Mouse (Mus musculus) embryo, embryonic 9.5 days (tissue): ENCODE data around the gene Lpp.

Experiments used
- DNase-seq: peaks from one replicate; pipeline ENCODE4 v3.0.0-alpha.2; 2017; ENCODE audit errors: extremely low spot score

Gene Lpp

GRCm38 (mm10) chr16:24392651-24393555 lies at the start of gene Lpp:
Lpp (plus strand) TSS chr16:24393507.
- peak; percentile 91 for DNase-seq

- no peak for DNase-seq
Observed at GRCm38 (mm10) chr16:24347582-24348411, 45.5 kb upstream of the Lpp start.

DNA sequence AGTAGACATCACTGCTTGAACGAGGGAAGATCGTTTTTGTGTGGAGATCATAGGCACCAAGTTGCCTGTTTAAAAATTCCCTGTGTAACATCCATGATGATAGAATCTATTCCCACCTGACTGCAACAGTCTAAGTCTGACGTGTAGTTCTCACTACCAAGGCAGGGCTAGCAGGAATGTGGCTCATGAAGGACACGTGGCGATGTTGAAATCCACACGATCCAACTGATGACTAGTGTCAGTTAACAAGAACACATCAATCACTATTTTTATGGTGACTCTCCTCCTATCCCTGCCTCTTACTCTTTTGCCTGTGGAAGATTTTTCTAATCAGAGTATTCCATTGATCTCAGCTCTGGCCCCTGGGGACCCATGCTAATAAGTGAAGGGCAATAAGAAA lies 43.0 kb upstream of the Lpp start:
- no peak for DNase-seq

- no peak for DNase-seq
Observed at GRCm38 (mm10) chr16:24350751-24351150, 42.6 kb upstream of the Lpp start.

GRCm38 (mm10) chr16:24351811-24352210 lies 41.5 kb upstream of the Lpp start:
- no peak for DNase-seq

- no peak for DNase-seq
Observed at GRCm38 (mm10) chr16:24353816-24354215, 39.5 kb upstream of the Lpp start.

DNA sequence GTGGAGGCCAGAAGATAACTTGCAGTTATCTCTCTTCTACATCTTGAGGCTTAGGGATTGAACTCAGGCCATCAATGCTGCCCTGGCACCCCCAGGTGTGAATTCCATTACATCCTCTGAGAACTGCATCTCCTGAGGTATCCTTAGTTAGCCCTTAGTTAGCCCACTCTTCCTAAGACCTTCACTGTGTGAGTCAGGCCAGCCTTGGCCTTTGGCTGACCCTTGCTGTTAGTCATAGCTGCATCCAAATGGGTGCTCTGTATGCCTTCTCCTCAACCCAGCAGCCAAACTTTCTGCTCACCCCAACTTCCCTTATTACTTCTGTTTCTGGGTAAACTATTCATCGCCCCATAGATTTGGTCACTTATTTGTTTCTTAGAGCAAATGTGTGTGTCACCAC lies 31.6 kb upstream of the Lpp start:
- DNase-seq = no peak

GRCm38 (mm10) chr16:24364030-24364687 lies 29.1 kb upstream of the Lpp start:
- no peak for DNase-seq

GRCm38 (mm10) chr16:24365900-24366299 lies 27.4 kb upstream of the Lpp start:
- DNase-seq = no peak

GRCm38 (mm10) chr16:24367071-24367470 lies 26.2 kb upstream of the Lpp start:
- no peak for DNase-seq

GRCm38 (mm10) chr16:24367506-24367905 lies 25.8 kb upstream of the Lpp start:
- DNase-seq = no peak

GRCm38 (mm10) chr16:24376478-24376877 lies 16.8 kb upstream of the Lpp start:
- DNase-seq = no peak

DNA sequence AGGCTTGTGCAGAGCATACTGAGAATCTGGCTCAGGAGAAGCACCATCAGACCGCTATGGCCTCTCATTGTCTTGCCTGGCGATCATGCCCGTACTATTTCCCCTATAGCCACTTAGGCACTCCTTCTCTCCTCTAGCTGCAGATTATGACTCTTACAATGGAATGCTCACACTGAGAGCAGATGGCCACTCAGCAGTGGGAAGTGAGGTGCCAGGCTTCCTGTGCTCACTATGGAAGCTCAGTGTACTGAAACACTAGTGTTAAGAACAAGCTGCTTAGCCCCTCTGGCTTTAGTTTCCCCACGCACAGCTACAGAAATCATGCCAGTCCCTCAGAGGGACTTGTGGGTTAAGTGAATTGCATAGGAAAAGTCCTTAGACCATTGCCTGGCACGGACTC lies 2.7 kb upstream of the Lpp start:
- DNase-seq = no peak

- no peak for DNase-seq
Observed at GRCm38 (mm10) chr16:24391111-24391510, 2.2 kb upstream of the Lpp start.

DNA sequence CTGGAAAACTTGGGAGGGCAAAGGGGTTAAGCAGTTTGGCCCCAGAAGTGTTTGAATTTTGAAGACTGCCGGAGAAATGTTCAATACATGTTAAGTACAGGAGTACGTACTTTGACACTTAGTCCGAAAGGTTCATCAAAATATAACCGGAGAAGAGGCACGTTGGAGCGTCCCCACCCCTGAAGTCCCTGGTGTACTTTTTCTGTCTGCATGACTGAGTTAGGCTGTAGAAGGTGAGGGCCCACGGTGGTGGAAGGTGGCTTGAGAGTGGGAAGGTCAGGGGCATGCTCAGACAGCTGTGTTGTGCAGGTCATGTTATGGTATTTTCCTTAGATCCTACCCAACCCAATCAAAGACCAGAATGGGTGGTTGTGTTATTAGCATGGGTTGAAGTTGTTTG lies 1.4 kb upstream of the Lpp start:
- DNase-seq = no peak

DNA sequence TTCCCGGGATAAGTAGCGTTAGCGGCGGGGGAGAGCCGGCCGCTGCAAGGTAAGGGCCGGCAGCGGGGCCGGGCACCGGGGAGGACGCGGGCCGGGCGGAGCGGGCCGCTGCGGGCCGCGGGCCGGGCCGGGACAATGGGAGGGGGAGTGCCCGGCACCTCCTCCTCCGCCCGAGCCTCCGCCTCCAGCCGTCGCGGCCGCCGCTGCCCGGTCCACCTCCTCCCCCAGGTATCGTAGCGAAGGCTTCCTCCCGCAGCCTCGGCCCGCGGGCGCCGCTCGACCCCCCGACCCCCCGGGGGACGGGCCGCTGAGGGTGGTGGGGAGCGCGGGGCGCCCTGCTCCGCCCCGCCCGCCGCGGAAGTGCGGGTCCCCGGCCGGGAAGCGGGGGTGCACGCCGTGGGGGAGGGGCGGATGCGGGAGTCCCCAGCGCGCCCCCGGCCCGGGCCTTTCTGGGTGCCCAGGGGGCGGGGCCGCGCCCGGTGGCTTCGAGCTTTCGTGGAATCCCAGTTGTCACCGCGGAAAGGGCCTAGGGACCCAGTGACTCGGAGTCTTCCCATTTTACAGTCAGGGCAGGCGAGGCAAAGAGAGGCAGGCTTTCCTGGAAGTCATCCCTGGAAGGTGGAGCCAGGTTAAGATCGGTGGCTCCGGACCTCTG lies 376 bp downstream of the Lpp start:
- DNase-seq = peak; percentile 58

GRCm38 (mm10) chr16:24394211-24394991 lies 1.1 kb downstream of the Lpp start:
- peak; percentile 36 for DNase-seq

- no peak for DNase-seq
Observed at GRCm38 (mm10) chr16:24395100-24395499, 1.8 kb downstream of the Lpp start.

GRCm38 (mm10) chr16:24396504-24396903 lies 3.2 kb downstream of the Lpp start:
- DNase-seq = no peak

DNA sequence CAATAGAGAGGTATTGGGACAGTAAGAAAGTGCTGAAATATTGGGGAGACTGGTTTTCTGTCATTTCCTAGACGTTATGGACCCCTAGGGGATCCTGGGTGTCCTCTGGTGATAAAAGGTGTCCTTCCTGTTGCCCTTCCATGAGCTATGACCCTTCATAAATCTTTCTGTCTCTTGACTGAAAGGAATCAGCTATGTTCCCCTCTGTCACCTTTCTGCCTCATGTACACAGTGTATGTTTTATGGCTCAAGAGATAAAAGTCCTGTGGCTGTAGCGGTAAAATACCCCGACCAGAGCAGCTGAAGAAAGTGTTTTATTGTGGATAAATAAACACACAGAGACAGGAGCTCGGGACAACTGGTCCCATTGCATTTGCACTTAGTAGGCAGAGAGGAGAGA lies 5.2 kb downstream of the Lpp start:
- DNase-seq = peak; percentile 18

- DNase-seq = no peak
Observed at GRCm38 (mm10) chr16:24398893-24399292, 5.6 kb downstream of the Lpp start.
